Mouse (Mus musculus) layer of hippocampus, adult 9-10 months (tissue): ENCODE measurements around the gene Gkn3.

Experiments
- DNase-seq: peaks from one replicate; pipeline ENCODE4 v3.0.0; 2022; ENCODE audit warnings: low spot score

The Gkn3 gene

DNA sequence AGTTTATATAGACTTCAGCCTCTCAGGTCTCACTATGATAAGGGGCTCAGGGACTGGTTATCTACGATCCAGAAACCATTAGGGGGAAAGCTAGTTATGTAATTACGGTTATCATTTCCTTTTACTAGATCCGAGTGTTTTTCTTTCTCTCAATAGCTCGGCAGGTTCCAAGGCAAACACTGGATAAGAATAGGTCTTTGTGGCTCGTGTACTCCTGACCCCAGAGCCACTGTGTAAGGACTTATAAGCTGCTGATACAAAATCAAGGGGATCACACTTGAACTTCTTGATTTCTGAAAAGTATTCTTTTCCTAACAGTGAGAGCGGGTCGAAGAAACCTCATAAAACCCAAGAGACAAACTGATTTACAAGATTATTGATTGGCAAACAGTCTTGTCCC is at the start of gene Gkn3:
Gene Gkn3, minus strand, starts transcription at position 59 of the 400 bp plus-strand sequence.
- no peak for DNase-seq

DNA sequence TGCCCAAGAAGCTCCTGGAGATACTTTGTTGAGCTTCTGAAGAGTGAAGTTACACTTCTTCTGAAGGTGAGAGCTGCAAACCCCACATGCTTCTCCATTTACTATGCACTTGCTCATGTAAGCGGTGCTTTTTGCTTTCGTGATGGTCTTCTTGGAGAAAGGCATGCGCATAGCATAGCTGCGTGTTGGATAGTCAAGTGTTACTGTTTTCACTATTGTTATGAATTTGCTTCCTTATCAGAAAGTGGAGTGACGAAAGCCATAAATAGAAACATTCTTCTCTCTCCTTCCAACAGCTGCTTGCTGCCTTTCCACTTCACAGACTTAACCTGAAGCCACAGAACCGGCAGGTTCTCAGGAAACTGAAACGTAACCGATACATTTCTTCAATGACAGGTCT is 48.0 kb upstream of the Gkn3 start:
- DNase-seq = no peak

DNA sequence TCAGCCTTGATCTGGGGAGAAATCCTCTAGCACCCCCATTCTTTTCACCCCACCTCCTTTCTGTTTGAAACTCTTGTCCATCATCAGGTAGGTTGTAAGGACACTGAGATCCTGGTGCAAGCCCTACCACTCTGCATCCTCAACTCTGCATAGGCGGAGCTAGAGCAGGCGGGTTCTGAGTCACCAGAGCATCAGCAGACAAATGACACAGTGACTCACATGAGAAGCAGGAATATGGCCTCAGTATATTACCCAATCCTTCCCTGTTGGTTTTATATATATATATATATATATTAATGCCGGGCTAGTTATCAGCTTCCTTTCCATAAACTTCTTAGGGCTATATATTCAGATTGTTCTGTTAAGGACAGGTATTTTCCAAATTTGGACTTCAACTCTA is 47.1 kb upstream of the Gkn3 start:
- no peak for DNase-seq

DNA sequence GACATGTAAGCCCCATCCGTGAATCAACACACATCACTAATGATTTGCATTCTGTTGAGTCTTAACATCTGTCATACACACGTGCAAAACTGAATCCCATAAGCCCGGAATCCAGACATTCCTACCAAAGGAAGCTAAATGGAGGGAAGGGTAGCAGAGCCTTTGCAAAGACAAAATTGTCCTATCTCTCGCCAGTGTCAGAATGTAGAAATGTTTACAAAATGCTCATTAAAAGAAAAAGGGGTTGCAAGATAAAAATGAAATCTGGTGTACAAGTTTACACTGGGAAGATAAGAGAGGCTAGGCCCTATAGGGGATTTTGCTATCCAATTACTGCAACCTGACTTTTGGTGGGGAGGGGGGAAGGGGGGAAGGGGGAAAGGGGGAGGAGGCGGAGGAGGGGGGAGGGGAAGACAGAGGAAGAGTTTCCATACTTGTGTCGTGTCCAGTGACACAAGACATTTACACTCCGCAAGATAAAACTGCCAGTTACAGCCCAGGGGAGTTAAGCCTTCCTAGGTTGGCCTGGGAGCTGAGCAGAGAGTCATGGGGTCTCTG is 39.8 kb upstream of the Gkn3 start, which contains the start of gene Bmp10:
Gene Bmp10, plus strand, starts transcription at position 508 of the 558 bp plus-strand sequence.
- DNase-seq = no peak

DNA sequence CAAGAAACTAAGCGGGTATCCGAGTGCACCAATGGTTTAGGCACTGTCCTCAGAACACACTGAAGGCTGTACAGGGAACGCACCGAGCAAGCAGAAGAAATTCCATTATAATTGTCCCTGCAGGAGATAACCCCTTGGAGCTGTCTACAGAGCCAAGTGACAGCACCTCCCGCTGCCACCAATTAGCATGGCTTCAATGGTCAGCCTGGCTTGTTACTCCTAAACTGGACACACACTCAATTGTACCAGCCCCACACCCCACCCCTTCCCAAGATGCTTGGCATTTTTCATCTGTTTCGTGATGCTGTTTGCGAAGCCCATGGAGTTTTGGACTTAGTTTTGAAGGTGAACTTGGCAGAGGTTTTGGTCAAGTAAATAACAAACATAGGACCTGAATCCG is 38.9 kb upstream of the Gkn3 start:
- no peak for DNase-seq

DNA sequence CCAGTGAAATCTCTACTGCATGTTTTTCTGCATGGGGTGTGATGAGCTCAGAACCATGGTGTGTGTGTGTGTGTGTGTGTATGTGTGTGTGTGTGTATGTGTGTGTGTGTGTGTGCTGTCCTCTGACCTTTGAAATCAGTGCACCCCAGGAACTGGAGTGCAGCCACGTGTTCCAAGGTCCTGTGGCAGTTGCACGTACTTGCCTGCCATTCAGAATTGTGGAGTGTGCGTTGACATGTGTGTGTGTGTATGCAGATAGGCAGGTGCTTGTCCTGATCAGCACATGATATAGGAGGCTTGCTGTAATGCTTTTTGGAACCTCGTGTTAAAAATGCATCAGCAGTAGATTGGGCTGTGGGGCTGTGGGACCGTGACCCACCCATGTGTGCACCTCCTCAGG is 38.2 kb upstream of the Gkn3 start:
- DNase-seq = no peak

DNA sequence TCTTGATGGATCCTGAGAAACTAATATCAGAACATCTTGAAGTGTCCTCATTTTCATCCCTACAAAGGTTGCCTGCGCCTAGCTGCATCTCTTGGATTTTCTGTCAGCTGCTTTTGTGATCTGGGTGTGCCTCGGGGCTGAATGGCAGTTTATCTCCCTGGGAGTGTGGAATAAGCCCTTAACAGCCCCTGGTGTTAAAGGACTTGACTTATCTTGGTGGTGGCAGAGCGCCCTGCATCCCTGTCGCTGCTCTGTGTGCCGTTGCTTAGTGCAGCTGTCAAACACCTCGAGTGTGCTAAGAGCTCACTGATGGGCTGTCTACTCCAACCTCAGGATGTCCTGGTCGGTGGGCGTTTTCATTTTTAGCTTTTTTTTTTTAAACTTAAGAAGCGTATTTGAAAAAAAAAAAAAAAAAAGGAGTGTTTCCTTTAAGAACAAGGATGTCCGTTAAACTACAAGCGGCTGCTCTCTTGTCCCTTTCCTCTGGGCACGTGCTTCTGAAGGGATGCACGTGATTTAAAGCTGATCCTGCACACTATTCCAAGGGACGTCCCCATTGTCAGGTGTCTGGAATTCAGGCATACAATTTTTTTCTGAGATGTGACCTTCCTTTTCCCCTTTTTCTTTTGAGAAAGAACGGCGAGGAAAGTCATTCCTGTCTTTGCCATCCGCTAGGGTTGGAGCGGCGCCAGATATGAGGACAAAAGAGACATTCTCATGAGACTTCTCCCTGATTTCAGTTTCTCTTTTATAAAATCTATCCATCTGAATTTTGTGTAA is 35.5 kb upstream of the Gkn3 start:
- no peak for DNase-seq

DNA sequence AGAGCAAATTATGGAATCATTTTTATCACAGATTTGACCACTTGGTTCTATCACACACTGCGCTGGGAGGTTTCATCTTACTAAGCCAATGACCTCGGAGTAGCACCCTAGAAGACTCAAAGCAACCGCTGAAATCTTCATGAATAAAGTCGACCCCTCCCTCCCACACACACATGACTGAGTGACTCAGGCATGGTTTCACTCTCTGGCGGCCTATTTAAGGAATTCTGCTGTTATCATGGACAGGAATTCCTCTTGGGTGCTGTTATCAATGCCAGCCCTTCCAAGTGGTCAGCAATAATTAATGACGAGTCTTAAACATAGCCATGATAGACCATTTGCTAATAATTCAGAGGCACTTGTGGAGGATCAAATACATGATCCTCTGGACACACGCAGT is 33.6 kb upstream of the Gkn3 start:
- no peak for DNase-seq

DNA sequence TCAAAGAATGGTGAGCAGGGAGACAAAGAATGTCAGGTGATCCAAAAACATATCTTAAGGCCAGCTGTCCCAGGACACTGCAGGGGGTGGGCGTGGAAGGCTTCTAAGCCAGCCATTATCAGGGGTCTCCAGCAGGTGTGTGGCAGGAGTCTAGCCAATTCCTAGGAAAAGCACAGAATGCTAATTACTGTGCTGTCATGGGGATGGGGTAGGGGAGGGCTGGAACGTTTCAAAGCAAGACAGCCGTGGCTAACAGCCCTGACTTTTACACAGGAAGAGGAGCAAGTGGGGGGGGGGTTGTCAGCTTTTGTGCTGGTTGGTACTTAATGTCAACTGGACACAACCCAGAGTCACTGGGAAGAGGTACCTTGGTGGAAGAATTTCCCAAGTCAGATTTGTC is 23.3 kb upstream of the Gkn3 start:
- DNase-seq = no peak

DNA sequence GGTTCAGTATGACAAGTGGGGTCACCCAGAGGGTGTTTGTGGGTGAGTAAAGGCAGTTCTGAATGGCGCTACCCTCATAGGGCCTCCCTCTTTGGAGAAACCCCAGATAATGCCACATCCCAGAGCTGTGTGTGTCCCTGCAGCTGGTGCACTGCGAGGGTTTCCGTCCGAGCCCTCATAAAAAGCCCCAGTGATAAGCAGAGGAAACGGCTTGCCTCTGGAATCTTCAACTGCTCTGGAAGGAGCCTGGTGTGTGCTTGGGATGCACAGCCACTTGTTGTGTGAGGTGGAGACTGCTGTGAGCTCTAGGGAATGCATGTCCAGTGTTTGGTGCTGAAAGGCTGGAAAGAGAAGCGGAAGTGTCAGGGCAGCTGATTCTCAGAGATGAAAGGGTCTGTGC is 12.7 kb upstream of the Gkn3 start:
- DNase-seq = no peak

DNA sequence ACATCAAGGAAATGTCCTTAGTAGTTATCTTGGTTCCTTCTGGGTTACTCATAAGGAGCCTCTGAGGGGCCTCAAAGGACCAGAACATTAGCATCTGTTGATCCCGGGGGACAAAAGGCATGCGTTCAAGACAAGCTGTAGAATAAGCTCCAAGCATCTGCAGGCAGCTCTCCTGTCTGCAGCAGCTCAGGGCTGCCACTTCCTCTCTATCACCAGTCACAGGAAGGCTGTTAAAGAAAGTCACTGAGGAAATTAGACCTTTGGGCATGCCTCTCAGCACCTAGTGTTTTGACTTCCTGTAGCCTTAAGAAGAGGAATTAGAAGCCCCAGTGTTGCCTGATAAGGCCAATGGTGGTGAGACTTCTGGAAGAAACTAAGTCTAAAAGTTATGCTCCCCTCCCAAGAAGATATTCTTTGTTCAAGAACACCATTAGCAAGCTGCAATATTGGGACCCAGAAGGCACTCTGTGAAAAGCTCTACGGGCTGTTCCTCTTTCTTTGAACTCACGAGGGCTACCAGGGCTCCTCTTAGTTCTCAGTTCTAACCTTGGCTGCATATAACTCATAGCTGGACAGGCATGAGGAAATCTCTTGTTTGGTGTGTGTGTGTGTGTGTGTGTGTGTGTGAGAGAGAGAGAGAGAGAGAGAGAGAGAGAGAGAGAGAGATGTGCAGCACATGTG is 11.3 kb upstream of the Gkn3 start:
- DNase-seq = no peak

DNA sequence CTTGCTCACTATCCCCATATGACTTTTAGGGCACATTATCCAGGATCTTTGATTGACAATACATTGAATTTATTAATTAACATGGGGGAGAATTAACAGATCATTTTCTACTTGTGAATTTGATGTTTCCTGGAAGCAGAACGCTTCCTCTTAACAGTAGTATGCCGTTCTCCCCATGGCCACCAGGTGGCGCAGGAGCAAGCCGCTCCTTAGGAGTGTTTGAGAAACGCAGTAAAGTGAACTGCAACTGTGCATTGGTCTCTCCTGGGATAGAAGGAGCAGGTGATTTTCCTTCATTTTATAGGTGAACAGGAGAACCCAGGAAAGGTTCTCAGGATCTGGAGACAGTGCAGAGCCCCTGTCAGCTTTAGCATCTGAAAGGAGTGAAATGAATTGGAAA is 10.4 kb upstream of the Gkn3 start:
- peak; percentile 38 for DNase-seq

DNA sequence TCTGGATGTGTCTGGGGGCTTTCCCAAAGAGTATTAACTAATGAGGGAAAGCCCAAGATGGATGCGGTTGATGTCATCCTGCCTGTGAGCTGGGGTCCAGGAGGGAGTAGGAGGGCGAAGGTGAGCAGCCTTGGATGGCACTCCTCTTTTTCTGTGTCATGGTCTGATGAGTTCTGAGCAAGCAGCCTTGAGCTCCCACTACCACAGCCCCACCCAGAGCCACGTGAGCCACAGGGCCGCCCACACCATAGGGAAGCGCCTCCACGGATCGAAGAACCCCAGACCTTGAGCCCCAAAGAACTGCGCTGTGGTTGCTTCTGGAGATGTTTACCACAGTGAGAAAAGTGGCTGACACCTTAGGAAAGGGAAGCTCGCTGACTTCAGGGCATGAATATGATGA is 6.0 kb upstream of the Gkn3 start:
- no peak for DNase-seq

DNA sequence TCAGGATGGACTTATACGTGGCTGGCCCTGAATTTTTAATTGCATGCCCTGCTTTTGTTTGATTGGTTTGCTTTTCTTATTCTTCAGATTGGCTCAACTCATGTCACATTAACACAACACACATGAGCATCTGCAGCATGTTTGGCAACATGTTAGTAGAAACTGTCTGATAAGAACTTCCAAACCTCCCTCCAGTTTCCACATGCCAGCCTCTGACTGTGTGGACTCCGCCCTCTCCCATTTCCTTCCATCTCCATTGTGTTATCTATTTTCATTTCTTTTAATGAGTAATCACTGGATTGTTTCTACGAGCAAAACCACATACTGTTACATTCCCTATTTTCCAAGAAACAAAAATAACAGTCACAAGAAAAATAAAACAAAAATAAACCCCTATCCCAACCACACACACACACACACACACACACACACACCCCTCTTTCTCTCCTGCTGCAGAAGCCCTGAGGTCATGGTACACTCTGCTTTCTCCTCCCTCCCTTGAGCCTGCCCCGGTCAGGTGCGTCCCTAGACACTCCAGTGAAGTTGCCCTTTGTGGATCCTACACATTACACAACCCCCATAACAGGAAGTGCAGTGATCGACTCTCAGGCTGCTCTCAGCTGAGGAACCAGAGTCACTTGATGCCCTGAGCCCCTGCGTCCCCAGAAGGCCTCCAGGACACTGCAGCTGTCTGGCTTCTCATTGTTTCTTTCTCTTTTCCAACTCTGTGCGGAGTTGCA is 4.9 kb upstream of the Gkn3 start:
- no peak for DNase-seq

DNA sequence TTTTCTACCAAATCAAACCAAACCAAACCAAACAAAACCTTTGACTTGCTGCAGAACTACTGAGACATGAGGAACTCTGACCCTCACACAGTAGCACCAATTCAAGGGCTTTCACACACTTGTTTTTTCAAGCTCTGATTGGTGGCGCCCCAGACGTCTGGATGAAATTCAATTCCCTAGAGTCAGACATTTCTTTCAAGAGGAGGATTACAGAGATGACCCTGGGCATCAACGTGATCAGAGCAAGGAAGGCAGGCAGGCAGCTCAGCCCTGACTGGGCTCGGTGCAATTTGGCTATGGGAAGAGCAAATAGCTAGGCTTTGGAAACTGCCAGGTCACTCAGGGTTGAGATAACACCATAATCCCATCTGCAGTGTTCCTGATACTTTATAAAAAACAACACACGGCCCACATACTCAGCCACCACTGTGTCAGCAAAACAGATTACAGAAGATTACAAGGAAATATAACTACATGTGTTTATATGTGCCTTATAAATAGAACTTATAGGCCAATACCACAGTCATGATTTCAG is 787 bp upstream of the Gkn3 start:
- DNase-seq = no peak

DNA sequence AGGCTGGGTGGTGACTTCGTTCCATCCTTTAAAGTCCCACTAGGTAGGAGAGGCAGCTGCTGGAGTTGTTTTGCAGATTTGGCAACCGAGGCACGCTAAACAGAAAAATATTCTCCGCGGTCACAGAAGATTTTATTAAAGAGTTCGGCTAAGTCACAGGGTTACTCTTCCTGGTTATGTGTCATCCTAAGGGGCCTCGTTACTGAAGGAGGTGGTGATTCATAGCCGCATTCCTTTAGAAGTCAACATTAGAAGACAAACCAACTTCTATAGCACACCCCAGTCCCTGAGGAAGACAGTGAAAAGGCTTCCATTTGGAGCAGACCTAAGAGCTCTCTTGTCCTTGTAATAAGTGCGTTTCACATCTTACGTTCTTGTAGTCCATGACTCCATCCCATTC is 2.1 kb downstream of the Gkn3 start:
- DNase-seq = no peak

DNA sequence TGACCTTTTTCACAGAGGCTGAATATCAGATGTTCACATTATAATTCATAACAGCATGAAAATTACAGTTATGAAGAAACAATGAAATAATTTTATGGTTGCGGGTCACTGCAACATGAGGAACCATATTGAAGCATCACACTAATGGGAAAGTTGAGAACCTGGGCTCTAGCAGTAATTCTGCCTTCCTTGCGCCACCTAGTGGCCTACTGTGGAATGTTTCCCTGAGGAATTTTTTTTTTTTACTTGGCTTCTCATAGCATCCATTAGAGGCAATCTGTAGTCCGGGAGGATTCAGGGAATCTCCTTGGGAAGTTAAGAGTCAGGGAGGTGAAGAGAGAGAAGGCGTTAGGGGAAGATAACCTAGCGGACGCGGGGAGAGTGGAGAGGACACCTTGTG is 2.5 kb downstream of the Gkn3 start:
- peak; percentile 61 for DNase-seq

DNA sequence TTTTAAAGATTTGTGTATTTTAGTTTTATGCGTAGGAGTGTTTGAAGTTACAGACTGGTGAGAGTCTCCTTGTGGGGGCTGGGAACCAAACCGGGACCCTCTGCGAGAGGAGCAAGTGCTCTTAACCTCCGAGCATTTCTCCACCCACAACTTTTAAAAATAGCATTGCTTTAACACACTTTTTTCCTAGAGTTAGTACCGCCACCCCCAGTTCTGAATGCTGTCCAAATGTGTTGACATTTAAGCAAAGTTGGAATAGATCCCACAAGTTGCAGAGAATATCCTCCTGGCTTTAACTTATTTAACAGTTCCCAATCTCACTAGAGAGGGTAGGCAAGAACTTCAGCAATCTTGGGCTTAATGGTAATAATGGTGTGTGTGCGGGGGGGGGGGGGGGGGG is 4.0 kb downstream of the Gkn3 start:
- DNase-seq = no peak

DNA sequence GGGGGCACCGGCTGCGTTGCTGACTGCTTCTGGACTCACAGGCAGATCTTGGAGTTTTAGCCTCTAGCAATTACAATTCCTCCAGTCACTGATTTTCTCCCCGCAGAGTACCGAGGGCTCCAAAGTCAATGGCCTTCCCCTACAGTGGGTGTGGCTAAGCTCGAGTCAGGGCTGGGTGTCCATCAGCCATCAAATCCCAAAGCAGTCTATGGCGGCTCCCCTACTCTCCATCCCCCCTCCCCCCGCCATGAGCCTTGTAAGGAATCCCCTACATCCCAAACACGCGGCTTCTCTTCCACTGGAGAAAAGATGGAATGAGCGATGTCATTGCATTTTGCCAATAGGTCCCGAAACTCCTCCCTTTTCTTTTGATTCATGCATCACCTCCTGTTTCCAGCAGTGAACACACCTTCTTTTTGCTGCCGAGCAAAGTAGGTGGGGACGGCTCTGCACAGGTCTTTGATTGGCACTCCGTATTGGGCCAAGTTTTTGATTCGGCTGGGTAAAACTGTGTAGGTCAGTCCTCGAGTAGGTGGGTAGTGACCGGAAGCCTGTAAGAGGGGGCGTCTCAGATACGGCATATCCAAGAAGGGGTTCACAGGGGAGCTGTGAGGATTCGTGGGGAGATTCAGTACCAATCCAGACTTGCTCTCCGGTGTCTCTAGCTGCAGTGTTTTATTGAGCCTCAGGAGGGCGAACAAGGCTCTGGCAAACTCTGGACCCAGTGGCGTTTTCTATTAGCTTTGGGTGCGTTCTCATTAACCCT is 4.6 kb downstream of the Gkn3 start:
- DNase-seq = no peak

DNA sequence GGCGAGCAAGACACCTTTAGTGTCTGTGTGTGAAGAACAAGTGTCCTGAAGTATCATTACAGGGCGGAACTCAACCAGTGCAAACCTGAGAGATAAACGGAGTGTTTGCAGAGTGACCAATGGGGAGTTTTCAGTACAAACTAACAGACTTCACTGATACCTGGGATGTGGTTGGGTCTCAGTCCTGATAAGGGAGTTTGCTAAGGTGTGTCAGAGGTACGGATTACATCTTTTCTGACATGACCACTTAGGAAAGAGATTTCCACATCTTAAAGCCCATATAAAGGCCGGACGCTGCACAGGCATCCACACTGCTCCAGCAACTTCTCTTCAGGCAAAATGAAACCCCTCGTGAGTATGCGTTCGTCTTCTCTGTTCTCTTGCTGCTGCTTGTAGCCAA is 15.7 kb downstream of the Gkn3 start, which contains the start of gene Gkn2:
Gene Gkn2, plus strand, starts transcription at position 301 of the 400 bp plus-strand sequence.
- DNase-seq = no peak

DNA sequence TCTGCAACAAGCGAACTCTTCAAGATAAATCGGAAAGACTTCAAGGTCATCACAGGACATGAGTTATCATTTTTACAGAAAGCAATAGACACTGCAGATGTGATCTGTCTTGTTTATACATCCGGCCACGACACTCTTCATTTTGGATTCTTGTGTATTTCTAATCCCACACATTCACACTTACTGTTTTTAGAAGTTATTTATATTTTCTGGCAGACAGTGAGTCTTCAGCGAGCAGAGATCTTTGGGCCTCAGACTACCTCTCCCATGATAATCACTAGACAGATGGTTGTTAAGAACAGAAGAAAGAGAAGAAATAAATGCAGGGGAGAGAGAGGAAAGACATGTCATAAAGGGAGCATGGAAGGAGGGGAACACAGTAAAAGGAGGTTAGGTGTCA is 19.5 kb downstream of the Gkn3 start:
- DNase-seq = no peak

DNA sequence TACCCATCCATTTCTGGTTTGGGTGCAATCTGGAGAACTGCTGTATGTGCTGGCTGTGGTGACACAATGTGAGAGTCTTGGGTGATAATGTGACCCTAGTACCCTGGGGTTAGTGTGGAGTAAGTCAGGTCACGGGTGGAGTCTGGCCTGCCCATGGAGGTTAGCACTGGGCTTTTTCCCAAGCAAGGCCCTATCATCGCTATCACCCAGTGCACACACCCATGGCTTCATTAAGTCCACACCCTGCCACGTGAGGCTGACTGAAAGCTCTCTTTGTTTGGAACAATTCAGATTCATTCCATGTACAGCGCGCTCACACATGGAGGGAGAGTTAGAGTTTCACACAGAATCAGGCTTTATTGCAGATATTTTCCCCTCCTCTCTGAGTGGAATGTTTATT is 34.3 kb downstream of the Gkn3 start:
- DNase-seq = no peak
